Mouse (Mus musculus) kidney, postnatal 14 days (tissue): ENCODE measurements around the gene Ankrd24.
"Not testable (repeated sequence)": the region's sequence is repeated elsewhere in the genome, so short reads cannot be mapped to it uniquely, and the experiment has no call there.

Experiments used
- DNase-seq: peaks from one replicate; pipeline ENCODE4 v3.0.0; 2022; ENCODE audit warnings: mixed read lengths

Gene Ankrd24

GRCm38 (mm10) chr10:81645391-81645790, 17.1 kb downstream of the Ankrd24 start:
- DNase-seq, result no peak

- no peak for DNase-seq
Observed at GRCm38 (mm10) chr10:81646015-81646555, 17.7 kb downstream of the Ankrd24 start.

GRCm38 (mm10) chr10:81648803-81649775, 20.7 kb downstream of the Ankrd24 start, which contains the start of gene Gm10778:
Gene Gm10778, plus strand, starts transcription at chr10:81649059.
- peak; percentile 90 for DNase-seq

- DNase-seq, result no peak
Observed at GRCm38 (mm10) chr10:81655178-81655577, 26.8 kb downstream of the Ankrd24 start.

- no peak for DNase-seq
Observed at GRCm38 (mm10) chr10:81656174-81656573, 27.8 kb downstream of the Ankrd24 start.

- DNase-seq, result not testable (repeated sequence)
Observed at GRCm38 (mm10) chr10:81687114-81687513, 58.8 kb downstream of the Ankrd24 start.
